Comparison of ENCODE assay signal across 20 mouse cellular contexts in the genomic region with DNA sequence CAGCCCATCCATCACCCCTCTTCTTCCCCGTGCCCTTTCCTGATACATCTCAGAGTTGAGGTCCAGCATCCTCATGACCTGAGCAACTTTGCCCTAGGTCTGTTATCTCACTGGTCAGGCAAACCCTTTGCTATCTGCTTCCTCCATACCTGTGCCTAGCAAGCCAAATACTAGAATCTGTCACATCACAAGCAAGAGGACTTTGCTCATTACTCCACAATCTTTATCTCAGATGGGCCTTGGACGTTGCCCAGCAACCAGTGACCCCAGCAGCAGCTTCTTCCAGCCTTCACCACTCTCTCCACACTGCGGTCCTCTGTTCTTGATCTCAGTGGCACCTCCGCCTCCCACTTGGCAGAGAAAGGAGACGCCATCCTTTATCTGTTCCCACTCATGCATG. TPM values are rescaled to one million over a fixed set of nuclear protein-coding genes. Genes with fewer than 3 reads are reported as not detected.
DNase-seq lines count a peak whose midpoint lies in the region; ATAC-seq and TF ChIP-seq lines count a peak whose summit lies in the region.
"Had no signal": no experiment of that assay in that cellular context is flagged by ENCODE, and none has a peak within 500 bp of the region (broad histone marks: within the 10 kb centered on the region; RNA-seq: fewer than 3 reads in every experiment).

No protein-coding gene starts in this region.

- peaks cover 18% of the 10 kb centered on the region for H3K4me1 ChIP-seq in heart, embryonic 16.5 days (ENCODE audit: control insufficient read depth, insufficient read depth, low read length)
- H3K4me1 ChIP-seq in MEL (ENCODE audit: control insufficient read depth in 1 of 2, insufficient read depth in 2 of 2, low read length in 2 of 2), result peaks cover 2 to 30% of the 10 kb centered on the region in 2 experiments; a peak in 3 of 4 replicates
- H3K4me1 ChIP-seq in liver, embryonic 15.5 days (replicated peaks), result peaks cover 70% of the 10 kb centered on the region
- H3K4me1 ChIP-seq: embryonic facial prominence, embryonic 15.5 days; forebrain, embryonic 13.5 days; hindbrain, embryonic 15.5 days; limb, embryonic 12.5 days had no signal

- no peak overlapping the region for H3K9ac ChIP-seq in heart, embryonic 16.5 days (ENCODE audit: low read length)
- H3K9ac ChIP-seq in MEL (ENCODE audit: control insufficient read depth, low read depth, low read length, poor library complexity, severe bottlenecking), result no peak overlapping the region
- peak overlapping the region; percentile 36 for H3K9ac ChIP-seq in liver, embryonic 15.5 days
- H3K9ac ChIP-seq: embryonic facial prominence, embryonic 15.5 days; forebrain, embryonic 13.5 days; hindbrain, embryonic 15.5 days; limb, embryonic 12.5 days had no signal

- intact Hi-C loops in heart, postnatal 14 days (cut with DNase I), result no loop called here
- intact Hi-C loops in gastrocnemius, adult 2 months (cut with DNase I), result no loop called here

- peak; percentile 71; the same call in 1 of the 2 replicates for ATAC-seq in heart, embryonic 16.5 days (replicated peaks; ENCODE audit: extremely low read depth, insufficient read depth, low FRiP score)
- peak; percentile 54 for ATAC-seq in liver, embryonic 15.5 days (ENCODE audit: insufficient read depth)
- ATAC-seq: forebrain, embryonic 13.5 days; lung, postnatal 0 days; midbrain, embryonic 16.5 days had no signal

- DNase-seq in heart, postnatal 14 days, result no peak
- peak; percentile 28 for DNase-seq in MEL (ENCODE audit: low read depth, low spot score)
- DNase-seq in c-Kit-positive CD71-positive TER-119-positive erythroid progenitor cells, embryonic 14.5 days (ENCODE audit: low spot score), result peak; percentile 45
- DNase-seq in spleen, postnatal 4 days (ENCODE audit: low spot score in 2 of 2), result no peak
- no peak for DNase-seq in gastrocnemius, adult 2 months
- DNase-seq: cerebellum, adult 9-11 months; embryo, embryonic 11 days; gastrocnemius, postnatal 36 days; kidney, adult 18-20 months; kidney, postnatal 14 days; retina, postnatal 1 day; right cerebral cortex, postnatal 4 days had no signal

- H3K9me3 ChIP-seq in heart, embryonic 16.5 days (replicated peaks; ENCODE audit: control insufficient read depth, low read length), result no peaks in the 10 kb centered on the region
- H3K9me3 ChIP-seq in MEL (replicated peaks; ENCODE audit: insufficient read depth, low read length), result no peaks in the 10 kb centered on the region
- H3K9me3 ChIP-seq in liver, embryonic 15.5 days (replicated peaks), result no peaks in the 10 kb centered on the region
- H3K9me3 ChIP-seq: embryonic facial prominence, embryonic 15.5 days; forebrain, embryonic 13.5 days; hindbrain, embryonic 15.5 days; limb, embryonic 12.5 days had no signal

- no peak overlapping the region for H3K4me2 ChIP-seq in heart, embryonic 16.5 days (ENCODE audit: low read depth, low read length)
- H3K4me2 ChIP-seq in liver, embryonic 15.5 days, result peak overlapping the region; percentile 50
- H3K4me2 ChIP-seq: embryonic facial prominence, embryonic 15.5 days; forebrain, embryonic 13.5 days; hindbrain, embryonic 15.5 days; limb, embryonic 12.5 days had no signal

- no peak for TF ChIP-seq RAD21 in MEL (IDR thresholded peaks at IDR 0.05; ENCODE audit: low read depth, low read length)

- 38% methylated on average over 5 of the region's 5 CpGs for WGBS in heart, embryonic 16.5 days
- 22% methylated on average over 5 of the region's 5 CpGs for WGBS in liver, embryonic 15.5 days (ENCODE audit: insufficient replicate concordance)

- TF ChIP-seq POLR2A in MEL (IDR thresholded peaks at IDR 0.05; ENCODE audit: control insufficient read depth in 1 of 2, insufficient read depth in 1 of 2, low read depth in 1 of 2, low read length in 2 of 2, poor library complexity in 1 of 2), result no peak

- no peaks in the 10 kb centered on the region for H3K36me3 ChIP-seq in heart, embryonic 16.5 days (ENCODE audit: control insufficient read depth, insufficient read depth)
- peaks cover 0 to 10% of the 10 kb centered on the region in 2 experiments; a peak in 2 of 4 replicates for H3K36me3 ChIP-seq in MEL (ENCODE audit: control insufficient read depth in 1 of 2, insufficient read depth in 2 of 2, low read length in 2 of 2)
- H3K36me3 ChIP-seq in liver, embryonic 15.5 days (replicated peaks), result no peaks in the 10 kb centered on the region
- H3K36me3 ChIP-seq: embryonic facial prominence, embryonic 15.5 days; hindbrain, embryonic 15.5 days; limb, embryonic 12.5 days had no signal

- no peak overlapping the region for H3K4me3 ChIP-seq in heart, embryonic 16.5 days (ENCODE audit: low read length)
- H3K4me3 ChIP-seq in MEL (ENCODE audit: control insufficient read depth in 1 of 2, insufficient read depth in 1 of 2, low read depth in 2 of 2, low read length in 2 of 2), result no peak overlapping the region
- peak overlapping the region; percentile 6; the same call in 1 of the 2 replicates for H3K4me3 ChIP-seq in liver, embryonic 15.5 days (replicated peaks)
- no peak overlapping the region for H3K4me3 ChIP-seq in gastrocnemius, adult 2 months
- H3K4me3 ChIP-seq: embryonic facial prominence, embryonic 15.5 days; forebrain, embryonic 13.5 days; hindbrain, embryonic 15.5 days; limb, embryonic 12.5 days had no signal

- TF ChIP-seq EP300 in MEL (IDR thresholded peaks at IDR 0.05; ENCODE audit: low read depth in 1 of 2, low read length in 2 of 2), result peak; percentile 48 to 49; a peak in 3 of 4 replicates

- H3K27me3 ChIP-seq in heart, embryonic 16.5 days (ENCODE audit: control insufficient read depth, insufficient read depth, low read length), result no peaks in the 10 kb centered on the region
- no peaks in the 10 kb centered on the region for H3K27me3 ChIP-seq in MEL (ENCODE audit: control insufficient read depth in 1 of 2, insufficient read depth in 2 of 2, low read length in 2 of 2)
- peaks cover 22% of the 10 kb centered on the region for H3K27me3 ChIP-seq in liver, embryonic 15.5 days
- H3K27me3 ChIP-seq: embryonic facial prominence, embryonic 15.5 days; forebrain, embryonic 13.5 days; hindbrain, embryonic 15.5 days; limb, embryonic 12.5 days had no signal

- no peak for TF ChIP-seq CTCF in MEL (IDR thresholded peaks at IDR 0.05 in 2 of 3, conservative IDR thresholded peaks at IDR 0.05 in 1 of 3; ENCODE audit: control insufficient read depth in 1 of 3, insufficient read depth in 1 of 3, low read depth in 2 of 3, low read length in 3 of 3, poor library complexity in 1 of 3, severe bottlenecking in 1 of 3)
- TF ChIP-seq CTCF in gastrocnemius, adult 2 months (IDR thresholded peaks at IDR 0.05), result no peak

- 0 out of 2 replicates have a peak overlapping the region, but pooled peaks have one; percentile 36 for H3K27ac ChIP-seq in heart, embryonic 16.5 days (ENCODE audit: low read length)
- no peak overlapping the region for H3K27ac ChIP-seq in MEL (ENCODE audit: control insufficient read depth, low read depth, low read length)
- H3K27ac ChIP-seq in liver, embryonic 15.5 days (replicated peaks), result peak overlapping the region; percentile 99
- no peak overlapping the region for H3K27ac ChIP-seq in gastrocnemius, adult 2 months
- H3K27ac ChIP-seq: embryonic facial prominence, embryonic 15.5 days; forebrain, embryonic 13.5 days; hindbrain, embryonic 15.5 days; limb, embryonic 12.5 days had no signal

- H3K79me2 ChIP-seq in MEL (ENCODE audit: control insufficient read depth, insufficient read depth, low read length, poor library complexity), result no peaks in the 10 kb centered on the region

TF ChIP-seq in MEL, 35 proteins besides CTCF, POLR2A, EP300 and RAD21:
- TF ChIP-seq TCF12 (IDR thresholded peaks at IDR 0.05; ENCODE audit: low read depth, low read length) (peak; percentile 49; the same call in 1 of the 2 replicates), GATA1 (IDR thresholded peaks at IDR 0.05; ENCODE audit: low read depth, low read length) (peak; percentile 59; the same call in 1 of the 2 replicates), ETS1 (IDR thresholded peaks at IDR 0.05; ENCODE audit: low read depth, low read length) (no peak), MAZ (IDR thresholded peaks at IDR 0.05; ENCODE audit: low read depth, low read length) (no peak), TAL1 (IDR thresholded peaks at IDR 0.05; ENCODE audit: low read length) (peak; percentile 43), E2F4 (IDR thresholded peaks at IDR 0.05; ENCODE audit: borderline replicate concordance, low read depth, low read length) (no peak)

RNA-seq across cellular contexts. Expression of gene Slc2a1, which starts 54.4 kb away (rescaled TPM):
- 129 and 136 TPM in 2 replicates for polyA plus RNA-seq in heart, embryonic 16.5 days (2015; fragmentation: Nextera tagmentation; extraction: Ambion mirVana)
- total RNA-seq in heart, postnatal 14 days (2021), result 1 to 10 TPM; 6.2 to 8.5 TPM
- total RNA-seq in MEL (2012; rRNA removed), result 15.9 and 47.3 TPM in 2 replicates
- 10 to 100 TPM in 1 of 2 experiments, not detected in 1; 99.5 TPM for polyA plus RNA-seq in MEL (2012; ENCODE audit: insufficient read depth in 1 of 2, insufficient read length in 2 of 2, low read depth in 1 of 2, low replicate concordance in 2 of 2, missing spikeins in 1 of 2)
- 293 and 326 TPM in 2 replicates for polyA plus RNA-seq in liver, embryonic 15.5 days (2015; fragmentation: Nextera tagmentation; extraction: Ambion mirVana)
- 1 to 10 TPM; 5.1 to 6.3 TPM for total RNA-seq in gastrocnemius, adult 2 months (2021)

Comparison
In these comparisons a context has a peak if more than half of its experiments do, and no peak if none do; other contexts are left out.
1. H3K27ac ChIP-seq: peak in heart, embryonic 16.5 days (single experiment) and liver, embryonic 15.5 days (single experiment); none in MEL (single experiment) and gastrocnemius, adult 2 months (single experiment).
2. DNase-seq: peak in MEL (single experiment) and c-Kit-positive CD71-positive TER-119-positive erythroid progenitor cells, embryonic 14.5 days (single experiment); none in heart, postnatal 14 days (0 of 2), spleen, postnatal 4 days (0 of 2) and gastrocnemius, adult 2 months (single experiment).